Mouse (Mus musculus) adrenal gland, postnatal 0 days (tissue): ENCODE measurements around the gene Olfr1408. TPM values are rescaled to one million over a fixed set of nuclear protein-coding genes. Genes with fewer than 3 reads are reported as not detected.

Source experiments
- polyA plus RNA-seq: library from polyadenylated mRNA; unstranded; fragments of >200 nt; fragmentation: Nextera tagmentation; extraction: Ambion mirVana; gene quantifications from 2 replicates; pipeline ENCODE4 v1.2.1, GENCODE M21; 2015

Gene Olfr1408
- not detected in 2 replicates for polyA plus RNA-seq

GRCm38 (mm10) chr1:173137274-173137673, at the start of gene Olfr1408:
Gene Olfr1408, minus strand, starts transcription at chr1:173137374.

Other genes with a start within 250 kb of the Olfr1408 start
- 62.6 and 88.0 TPM in 2 replicates for gene Apcs, start 242.3 kb downstream of the Olfr1408 start, polyA plus RNA-seq
- not detected in 2 replicates for gene Olfr16, start 187.0 kb downstream of the Olfr1408 start, polyA plus RNA-seq
- gene Olfr1406, start 53.3 kb upstream of the Olfr1408 start, polyA plus RNA-seq: not detected in 2 replicates
- gene Olfr218, start 60.4 kb upstream of the Olfr1408 start, polyA plus RNA-seq: not detected in 2 replicates
- not detected in 2 replicates for gene Olfr1404, start 75.0 kb upstream of the Olfr1408 start, polyA plus RNA-seq
- 1.7 and 2.9 TPM in 2 replicates for gene Fcer1a, start 89.8 kb upstream of the Olfr1408 start, polyA plus RNA-seq
- gene Olfr418, start 128.6 kb upstream of the Olfr1408 start, polyA plus RNA-seq: not detected in 2 replicates
- gene Mptx2, start 140.4 kb upstream of the Olfr1408 start, polyA plus RNA-seq: not detected in 2 replicates
- gene Ackr1, start 196.4 kb upstream of the Olfr1408 start, polyA plus RNA-seq: 2.6 and 4.9 TPM in 2 replicates
- gene Aim2, start 213.5 kb upstream of the Olfr1408 start, polyA plus RNA-seq: 1.3 TPM in 2 replicates
- gene Cadm3, start 230.3 kb upstream of the Olfr1408 start, polyA plus RNA-seq: 5.0 and 8.7 TPM in 2 replicates